Mouse (Mus musculus) bone marrow, adult 2 months (tissue): ENCODE measurements at regions not wholly inside any gene's neighbourhood (a gene's known extent, or its start where the extent isn't known, plus 50 kb on each side); places are given as distances from the start of the nearest gene placed in this dataset.

Source experiments
- H3K27ac ChIP-seq: fragments of 200-500 bp; 2 replicates; pipeline ENCODE4 v1.5.1; 2012; ENCODE audit warnings: low read depth, mild to moderate bottlenecking, control low read depth, inconsistent platforms, low read length; ENCODE audit not compliant: control insufficient read depth, poor library complexity, insufficient read depth
- H3K4me1 ChIP-seq: fragments of 200-500 bp; 2 replicates; pipeline ENCODE4 v1.6.1; 2011; ENCODE audit warnings: low read length; ENCODE audit not compliant: control insufficient read depth, insufficient read depth
- H3K4me3 ChIP-seq: fragments of 200-500 bp; replicated peaks from 2 replicates; pipeline ENCODE3; 2011; ENCODE audit warnings: mild to moderate bottlenecking, low read depth, low read length, control low read depth; ENCODE audit not compliant: control insufficient read depth
- CTCF ChIP-seq: fragments of 200-500 bp; IDR thresholded peaks from 2 replicates; pipeline ENCODE4 v1.5.1; 2011; ENCODE audit warnings: low read length, control low read depth; ENCODE audit not compliant: control insufficient read depth, insufficient read depth
- POLR2A ChIP-seq: fragments of 200-500 bp; IDR thresholded peaks from 2 replicates; pipeline ENCODE4 v1.6.1; 2011; ENCODE audit warnings: low read depth, mild to moderate bottlenecking, control low read depth, low read length, borderline replicate concordance; ENCODE audit not compliant: control insufficient read depth
- WGBS: fragments of 180-500 bp; shearing (Covaris S2); methylation state at CpG from one replicate; pipeline ENCODE4 v1.1.7; 2018; 5-methylcytosine and 5-hydroxymethylcytosine counted together

- 72% methylated on average over 7 of the region's 7 CpGs for WGBS
- H3K27ac ChIP-seq: no peak overlapping the region
- TF ChIP-seq CTCF (no peak), POLR2A (no peak)
Observed at GRCm38 (mm10) chr2:117543301-117543782, 200.5 kb upstream of the Rasgrp1 start.

GRCm38 (mm10) chr2:117548273-117548672 is 205.5 kb upstream of the Rasgrp1 start:
- Histone ChIP-seq H3K27ac (no peak overlapping the region), H3K4me3 (no peak overlapping the region), H3K4me1 (no peaks in the 10 kb centered on the region)
- no peak for TF ChIP-seq CTCF
- no peak for TF ChIP-seq POLR2A
- WGBS: 71% methylated on average over 4 of the region's 4 CpGs

More at GRCm38 (mm10) chr2:117543301-117543782, 200.5 kb upstream of the Rasgrp1 start:
- Histone ChIP-seq H3K4me3 (no peak overlapping the region), H3K4me1 (no peaks in the 10 kb centered on the region)

GRCm38 (mm10) chr2:117556301-117556700 is 213.5 kb upstream of the Rasgrp1 start:
- no peaks in the 10 kb centered on the region for H3K4me1 ChIP-seq
- no peak overlapping the region for H3K4me3 ChIP-seq
- TF ChIP-seq POLR2A (no peak), CTCF (no peak)
- 63% methylated on average over 2 of the region's 2 CpGs for WGBS
- H3K27ac ChIP-seq: no peak overlapping the region

- Histone ChIP-seq H3K4me1 (no peaks in the 10 kb centered on the region), H3K4me3 (no peak overlapping the region), H3K27ac (no peak overlapping the region)
- 86% methylated on average over 7 of the region's 7 CpGs for WGBS
- no peak for TF ChIP-seq POLR2A
- no peak for TF ChIP-seq CTCF
Observed at GRCm38 (mm10) chr2:117570987-117571386, 228.2 kb upstream of the Rasgrp1 start.

GRCm38 (mm10) chr2:117587381-117587780 is 244.6 kb upstream of the Rasgrp1 start:
- no peak for TF ChIP-seq CTCF
- no peak for TF ChIP-seq POLR2A
- Histone ChIP-seq H3K4me1 (no peaks in the 10 kb centered on the region), H3K4me3 (no peak overlapping the region), H3K27ac (no peak overlapping the region)
- WGBS: 66% methylated on average over 3 of the region's 3 CpGs

- WGBS: 51% methylated on average over 2 of the region's 2 CpGs
- Histone ChIP-seq H3K4me3 (no peak overlapping the region), H3K4me1 (no peaks in the 10 kb centered on the region), H3K27ac (no peak overlapping the region)
- TF ChIP-seq POLR2A (no peak), CTCF (no peak)
Observed at GRCm38 (mm10) chr2:117595028-117595427, 252.2 kb upstream of the Rasgrp1 start.

- TF ChIP-seq POLR2A (no peak), CTCF (no peak)
- no peak overlapping the region for H3K27ac ChIP-seq
- no peak overlapping the region for H3K4me3 ChIP-seq
- no peaks in the 10 kb centered on the region for H3K4me1 ChIP-seq
Observed at GRCm38 (mm10) chr2:117597573-117597972, 254.8 kb upstream of the Rasgrp1 start.

- 80% methylated on average over 1 of the region's 1 CpGs for WGBS
Observed at GRCm38 (mm10) chr2:117614772-117615171, 272.0 kb upstream of the Rasgrp1 start.

GRCm38 (mm10) chr2:117618063-117618462 is 275.3 kb upstream of the Rasgrp1 start:
- WGBS: 55% methylated on average over 3 of the region's 3 CpGs
- H3K27ac ChIP-seq: no peak overlapping the region
- no peak overlapping the region for H3K4me3 ChIP-seq
- H3K4me1 ChIP-seq: no peaks in the 10 kb centered on the region
- no peak for TF ChIP-seq POLR2A
- TF ChIP-seq CTCF: no peak

More at GRCm38 (mm10) chr2:117614772-117615171, 272.0 kb upstream of the Rasgrp1 start:
- H3K4me3 ChIP-seq: no peak overlapping the region
- H3K27ac ChIP-seq: no peak overlapping the region
- H3K4me1 ChIP-seq: no peaks in the 10 kb centered on the region
- TF ChIP-seq POLR2A (no peak), CTCF (no peak)

GRCm38 (mm10) chr2:117623955-117624354 is 281.2 kb upstream of the Rasgrp1 start:
- H3K27ac ChIP-seq: no peak overlapping the region
- 42% methylated on average over 3 of the region's 3 CpGs for WGBS
- no peak for TF ChIP-seq POLR2A
- TF ChIP-seq CTCF: peak; percentile 58
- H3K4me3 ChIP-seq: no peak overlapping the region
- H3K4me1 ChIP-seq: no peaks in the 10 kb centered on the region
